Mouse (Mus musculus): Measurements from ENCODE around the gene Smim27. TPM values are rescaled to one million over a fixed set of nuclear protein-coding genes. Genes with fewer than 3 reads are reported as not detected.

The Smim27 gene
- polyA plus RNA-seq, 1 experiment from 2014 or later, result 21.6 TPM

DNA sequence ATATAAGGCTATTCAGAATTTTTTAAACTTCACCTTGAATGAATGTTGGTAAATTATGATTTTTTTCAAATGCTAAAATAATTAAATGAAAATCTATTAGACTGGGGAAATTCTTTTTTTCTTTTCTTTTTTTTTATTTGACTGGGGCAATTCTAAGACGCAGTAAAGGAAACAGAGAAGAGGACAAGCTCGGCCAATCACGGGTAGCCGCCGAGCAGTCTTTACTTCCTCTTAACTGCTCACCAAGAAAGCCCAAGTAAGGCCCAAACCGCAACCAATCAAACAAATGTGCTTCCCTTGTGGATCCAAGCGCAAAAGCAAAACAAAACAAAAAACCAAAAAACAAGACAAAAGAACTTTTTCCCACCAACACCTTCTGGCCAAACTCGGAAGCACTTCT is 25.3 kb upstream of the Smim27 start:
- no peaks in the 10 kb centered on the region for H3K27me3 ChIP-seq (ENCODE audit: control insufficient read depth, insufficient read depth, low read length)
- no peaks in the 10 kb centered on the region for H3K36me3 ChIP-seq (ENCODE audit: control insufficient read depth, insufficient read depth, low read length)
- H3K9ac ChIP-seq (ENCODE audit: low read length), result no peak overlapping the region
- H3K9me3 ChIP-seq (ENCODE audit: control insufficient read depth, low read length), result no peaks in the 10 kb centered on the region
- ATAC-seq (ENCODE audit: insufficient read depth, low FRiP score, low TSS enrichment), result no peak
- H3K27ac ChIP-seq (ENCODE audit: low read depth, low read length), result no peak overlapping the region
- no peak overlapping the region for H3K4me2 ChIP-seq (ENCODE audit: low read depth)
- 84% methylated on average over 8 of the region's 8 CpGs for WGBS
- H3K4me3 ChIP-seq (ENCODE audit: low read depth, low read length), result no peak overlapping the region
- DNase-seq (ENCODE audit: low spot score), result no peak
- no peaks in the 10 kb centered on the region for H3K4me1 ChIP-seq (ENCODE audit: control insufficient read depth, insufficient read depth, low read length)

DNA sequence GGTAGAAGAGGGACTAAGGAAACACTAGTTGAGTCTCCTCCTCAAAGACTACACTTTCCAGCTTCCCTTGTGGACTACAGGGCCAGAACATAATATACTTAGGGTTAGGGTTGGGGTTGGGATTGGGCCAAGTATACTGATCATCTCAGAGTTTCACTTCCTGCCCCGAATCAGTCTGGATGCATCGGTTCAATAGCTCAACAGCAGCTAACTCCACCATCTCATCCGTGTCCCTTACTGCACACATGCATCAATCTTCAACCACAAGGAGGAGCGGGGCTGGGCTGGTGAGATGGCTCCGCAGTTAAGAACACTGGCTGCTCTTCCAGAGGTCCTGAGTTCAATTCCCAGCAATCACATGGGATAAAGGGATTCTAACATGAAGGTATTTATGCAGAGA is 18.4 kb upstream of the Smim27 start:
- H3K27me3 ChIP-seq (ENCODE audit: control insufficient read depth, insufficient read depth, low read length), result no peaks in the 10 kb centered on the region
- no peak overlapping the region for H3K27ac ChIP-seq (ENCODE audit: low read depth, low read length)
- WGBS, result 96% methylated on average over 5 of the region's 5 CpGs
- H3K4me3 ChIP-seq (ENCODE audit: low read depth, low read length), result no peak overlapping the region
- DNase-seq (ENCODE audit: low spot score) (no peak), ATAC-seq (ENCODE audit: insufficient read depth, low FRiP score, low TSS enrichment) (no peak)
- no peaks in the 10 kb centered on the region for H3K9me3 ChIP-seq (ENCODE audit: control insufficient read depth, low read length)
- H3K4me1 ChIP-seq (ENCODE audit: control insufficient read depth, insufficient read depth, low read length), result no peaks in the 10 kb centered on the region
- no peak overlapping the region for H3K9ac ChIP-seq (ENCODE audit: low read length)
- no peaks in the 10 kb centered on the region for H3K36me3 ChIP-seq (ENCODE audit: control insufficient read depth, insufficient read depth, low read length)
- H3K4me2 ChIP-seq (ENCODE audit: low read depth), result no peak overlapping the region

DNA sequence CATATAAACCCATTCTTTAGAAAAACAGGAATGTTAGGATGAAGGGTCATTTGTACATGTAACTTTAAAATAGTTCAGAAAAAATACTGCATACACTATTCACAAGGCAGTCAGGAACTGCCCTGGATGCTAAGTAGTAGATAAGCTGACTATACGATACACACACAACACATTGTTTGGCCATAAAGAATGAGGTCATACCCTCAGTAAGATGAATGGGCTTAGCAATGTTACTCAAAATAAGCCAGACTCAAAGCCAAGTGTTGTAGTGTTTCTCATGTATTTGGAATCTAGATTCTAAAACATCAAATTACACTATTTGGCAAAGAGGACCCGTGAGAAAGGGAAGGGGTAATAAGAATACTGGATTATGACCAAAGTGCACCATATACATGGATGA is 15.6 kb upstream of the Smim27 start:
- no peak overlapping the region for H3K9ac ChIP-seq (ENCODE audit: low read length)
- H3K27me3 ChIP-seq (ENCODE audit: control insufficient read depth, insufficient read depth, low read length), result no peaks in the 10 kb centered on the region
- no peak overlapping the region for H3K4me2 ChIP-seq (ENCODE audit: low read depth)
- no peaks in the 10 kb centered on the region for H3K9me3 ChIP-seq (ENCODE audit: control insufficient read depth, low read length)
- H3K4me3 ChIP-seq (ENCODE audit: low read depth, low read length), result no peak overlapping the region
- ATAC-seq (ENCODE audit: insufficient read depth, low FRiP score, low TSS enrichment) (no peak), DNase-seq (ENCODE audit: low spot score) (no peak)
- 88% methylated on average over 2 of the region's 2 CpGs for WGBS
- H3K36me3 ChIP-seq (ENCODE audit: control insufficient read depth, insufficient read depth, low read length), result no peaks in the 10 kb centered on the region
- H3K27ac ChIP-seq (ENCODE audit: low read depth, low read length), result no peak overlapping the region
- H3K4me1 ChIP-seq (ENCODE audit: control insufficient read depth, insufficient read depth, low read length), result no peaks in the 10 kb centered on the region

DNA sequence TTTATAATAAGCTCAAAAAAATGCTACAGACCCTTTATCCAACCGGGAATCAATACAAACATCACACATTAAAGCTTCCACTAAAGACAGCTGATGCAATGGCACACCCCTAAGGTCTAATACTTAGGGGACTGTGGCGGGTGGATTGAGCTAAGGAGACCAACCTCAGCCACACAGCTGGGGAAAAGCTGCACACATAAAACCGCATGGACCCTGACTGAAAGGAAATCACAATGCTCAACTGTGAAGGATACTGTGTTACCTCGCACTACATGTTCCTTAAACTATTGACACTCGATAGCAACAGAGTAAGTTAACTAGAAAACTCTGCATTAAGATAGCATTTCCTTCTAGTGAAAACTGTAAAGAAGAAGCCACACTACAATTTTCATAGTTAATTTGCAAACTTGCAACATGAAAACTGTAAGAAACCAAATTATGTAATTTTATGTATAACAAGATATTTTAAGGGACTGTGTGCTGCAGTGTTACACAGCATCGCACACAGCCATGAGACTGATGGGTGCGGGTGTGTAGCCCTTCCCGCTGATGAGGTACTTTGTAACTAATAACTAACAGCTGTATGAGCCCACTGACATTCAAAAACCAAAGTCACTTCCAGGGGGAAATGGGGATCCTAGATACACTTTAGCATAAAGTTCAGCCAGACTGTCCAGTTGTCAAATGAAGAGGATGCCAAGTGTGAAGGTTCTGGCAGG is 14.8 kb upstream of the Smim27 start:
- DNase-seq (ENCODE audit: low spot score), result no peak
- ATAC-seq (ENCODE audit: insufficient read depth, low FRiP score, low TSS enrichment), result no peak
- Histone ChIP-seq H3K4me2 (ENCODE audit: low read depth) (no peak overlapping the region), H3K27ac (ENCODE audit: low read depth, low read length) (no peak overlapping the region), H3K9ac (ENCODE audit: low read length) (no peak overlapping the region), H3K9me3 (ENCODE audit: control insufficient read depth, low read length) (no peaks in the 10 kb centered on the region), H3K27me3 (ENCODE audit: control insufficient read depth, insufficient read depth, low read length) (no peaks in the 10 kb centered on the region), H3K4me3 (ENCODE audit: low read depth, low read length) (no peak overlapping the region), H3K4me1 (ENCODE audit: control insufficient read depth, insufficient read depth, low read length) (no peaks in the 10 kb centered on the region), H3K36me3 (ENCODE audit: control insufficient read depth, insufficient read depth, low read length) (peaks cover 2% of the 10 kb centered on the region; the same call in 1 of the 2 replicates)
- WGBS, result 86% methylated on average over 8 of the region's 8 CpGs

DNA sequence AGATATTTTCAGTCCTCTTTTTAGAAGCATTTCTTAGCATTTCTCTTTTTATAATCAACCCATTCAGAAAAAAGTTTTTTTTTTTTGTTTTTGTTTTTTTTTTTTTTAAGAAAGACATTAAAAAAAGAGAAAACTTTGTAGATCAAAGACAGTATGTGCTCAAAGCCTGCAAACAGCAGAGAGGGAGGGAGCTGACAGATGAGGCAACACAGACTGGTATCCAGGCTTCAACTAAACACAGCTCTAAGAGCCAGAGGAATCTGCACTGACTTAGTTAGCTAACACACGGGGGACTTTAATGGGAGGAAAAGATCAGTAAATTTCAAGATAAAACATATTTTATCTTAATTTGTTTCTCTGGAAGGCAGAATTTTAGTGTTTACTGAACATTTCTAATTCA is 5.1 kb upstream of the Smim27 start:
- H3K9ac ChIP-seq (ENCODE audit: low read length), result no peak overlapping the region
- H3K27ac ChIP-seq (ENCODE audit: low read depth, low read length), result no peak overlapping the region
- no peaks in the 10 kb centered on the region for H3K9me3 ChIP-seq (ENCODE audit: control insufficient read depth, low read length)
- no peak for DNase-seq (ENCODE audit: low spot score)
- no peaks in the 10 kb centered on the region for H3K27me3 ChIP-seq (ENCODE audit: control insufficient read depth, insufficient read depth, low read length)
- peaks cover 21% of the 10 kb centered on the region for H3K36me3 ChIP-seq (ENCODE audit: control insufficient read depth, insufficient read depth, low read length)
- H3K4me1 ChIP-seq (ENCODE audit: control insufficient read depth, insufficient read depth, low read length), result peaks cover 6% of the 10 kb centered on the region; the same call in 1 of the 2 replicates
- H3K4me3 ChIP-seq (ENCODE audit: low read depth, low read length), result no peak overlapping the region
- 85% methylated on average over 1 of the region's 1 CpGs for WGBS
- no peak overlapping the region for H3K4me2 ChIP-seq (ENCODE audit: low read depth)
- ATAC-seq (ENCODE audit: insufficient read depth, low FRiP score, low TSS enrichment), result no peak

DNA sequence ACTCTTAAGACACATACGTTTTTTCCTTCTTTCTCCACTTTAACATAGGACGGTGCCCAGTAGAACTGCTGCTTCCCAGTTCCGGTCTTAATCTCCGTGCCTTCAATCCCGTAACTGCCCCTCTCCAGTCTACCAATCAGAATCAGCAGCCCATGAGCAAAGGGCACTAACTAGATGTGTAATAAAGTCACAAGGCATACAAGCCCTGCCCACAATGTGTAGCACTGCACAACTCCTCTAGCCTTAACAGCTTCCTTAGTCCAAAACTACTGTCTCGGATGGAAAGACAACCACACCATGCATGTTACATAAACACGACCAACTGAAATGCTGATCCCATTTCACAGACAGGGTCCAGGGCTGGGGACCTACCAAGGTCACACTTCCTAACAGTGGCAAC is 1.7 kb upstream of the Smim27 start:
- Histone ChIP-seq H3K27me3 (ENCODE audit: control insufficient read depth, insufficient read depth, low read length) (no peaks in the 10 kb centered on the region), H3K4me1 (ENCODE audit: control insufficient read depth, insufficient read depth, low read length) (peaks cover 6% of the 10 kb centered on the region; the same call in 1 of the 2 replicates), H3K9me3 (ENCODE audit: control insufficient read depth, low read length) (no peaks in the 10 kb centered on the region), H3K4me2 (ENCODE audit: low read depth) (peak overlapping the region; percentile 83), H3K9ac (ENCODE audit: low read length) (peak overlapping the region; percentile 85), H3K36me3 (ENCODE audit: control insufficient read depth, insufficient read depth, low read length) (no peaks in the 10 kb centered on the region), H3K4me3 (ENCODE audit: low read depth, low read length) (peak overlapping the region; percentile 85), H3K27ac (ENCODE audit: low read depth, low read length) (peak overlapping the region; percentile 73; the same call in 1 of the 2 replicates)
- DNase-seq (ENCODE audit: low spot score) (no peak), ATAC-seq (ENCODE audit: insufficient read depth, low FRiP score, low TSS enrichment) (no peak)
- WGBS, result 70% methylated on average over 7 of the region's 7 CpGs

DNA sequence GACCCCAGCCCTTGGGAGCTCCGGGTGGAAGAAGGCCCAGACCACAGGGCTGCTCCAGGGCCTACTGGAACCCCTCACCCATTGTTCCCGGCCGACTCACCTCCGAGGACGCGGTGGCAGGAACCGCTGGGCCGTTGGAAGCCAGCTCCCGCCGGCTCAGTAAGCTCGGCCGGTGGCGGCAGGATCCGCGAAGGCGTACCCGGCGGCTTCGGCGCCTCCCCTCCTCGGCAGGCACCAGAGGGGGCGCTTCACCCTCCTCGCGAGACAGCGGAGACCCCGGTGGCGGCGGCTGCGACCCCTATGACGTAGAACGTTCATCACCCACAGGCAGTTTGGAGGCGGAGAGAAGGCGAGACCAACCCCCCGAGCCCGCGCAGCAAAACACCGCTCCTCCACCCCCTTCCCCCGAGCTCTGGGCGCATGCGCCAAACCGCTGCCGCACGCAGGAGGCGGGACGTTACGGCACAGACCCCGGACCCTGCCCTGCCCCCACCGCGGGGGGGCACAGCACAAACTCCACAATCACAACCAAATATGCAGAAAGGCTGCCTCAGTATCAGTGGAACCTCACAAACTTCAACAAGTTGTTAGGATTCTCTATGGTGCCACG is 1.1 kb upstream of the Smim27 start:
- H3K27me3 ChIP-seq (ENCODE audit: control insufficient read depth, insufficient read depth, low read length), result no peaks in the 10 kb centered on the region
- peak overlapping the region; percentile 83 for H3K4me2 ChIP-seq (ENCODE audit: low read depth)
- ATAC-seq (ENCODE audit: insufficient read depth, low FRiP score, low TSS enrichment) (peak; percentile 77), DNase-seq (ENCODE audit: low spot score) (peak; percentile 96)
- no peaks in the 10 kb centered on the region for H3K36me3 ChIP-seq (ENCODE audit: control insufficient read depth, insufficient read depth, low read length)
- H3K9ac ChIP-seq (ENCODE audit: low read length), result peak overlapping the region; percentile 85
- H3K4me3 ChIP-seq (ENCODE audit: low read depth, low read length), result peak overlapping the region; percentile 85
- 0% methylated on average over 42 of the region's 50 CpGs for WGBS
- peak overlapping the region; percentile 89 for H3K27ac ChIP-seq (ENCODE audit: low read depth, low read length)
- H3K9me3 ChIP-seq (ENCODE audit: control insufficient read depth, low read length), result no peaks in the 10 kb centered on the region
- H3K4me1 ChIP-seq (ENCODE audit: control insufficient read depth, insufficient read depth, low read length), result peaks cover 6% of the 10 kb centered on the region; the same call in 1 of the 2 replicates

DNA sequence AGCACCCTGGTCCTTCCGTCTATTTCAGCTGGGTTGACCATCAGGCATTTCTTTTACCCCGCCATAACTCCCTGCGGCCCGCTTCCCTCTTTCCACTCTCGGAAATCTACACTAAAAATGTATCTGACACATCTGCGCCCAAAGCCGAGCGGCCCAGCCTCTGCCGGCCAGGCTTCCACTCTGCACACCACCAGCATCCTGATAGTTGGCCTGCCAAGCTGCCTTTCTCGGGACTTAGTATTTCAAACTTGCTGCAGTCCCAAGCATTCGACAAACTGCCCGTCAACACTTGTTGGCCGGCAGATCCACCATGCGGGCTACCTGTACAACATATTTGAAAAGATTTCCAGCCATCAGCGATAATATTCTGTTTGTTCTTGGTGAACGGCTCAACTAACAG is 544 bp upstream of the Smim27 start:
- Histone ChIP-seq H3K4me3 (ENCODE audit: low read depth, low read length) (peak overlapping the region; percentile 85), H3K27ac (ENCODE audit: low read depth, low read length) (peak overlapping the region; percentile 89), H3K9ac (ENCODE audit: low read length) (peak overlapping the region; percentile 85), H3K4me2 (ENCODE audit: low read depth) (peak overlapping the region; percentile 83), H3K27me3 (ENCODE audit: control insufficient read depth, insufficient read depth, low read length) (no peaks in the 10 kb centered on the region), H3K36me3 (ENCODE audit: control insufficient read depth, insufficient read depth, low read length) (no peaks in the 10 kb centered on the region), H3K4me1 (ENCODE audit: control insufficient read depth, insufficient read depth, low read length) (peaks cover 6% of the 10 kb centered on the region; the same call in 1 of the 2 replicates), H3K9me3 (ENCODE audit: control insufficient read depth, low read length) (no peaks in the 10 kb centered on the region)
- DNase-seq (ENCODE audit: low spot score) (no peak), ATAC-seq (ENCODE audit: insufficient read depth, low FRiP score, low TSS enrichment) (no peak; the same call in 1 of the 2 replicates)
- WGBS, result under 1% methylated on average over 16 of the region's 16 CpGs

DNA sequence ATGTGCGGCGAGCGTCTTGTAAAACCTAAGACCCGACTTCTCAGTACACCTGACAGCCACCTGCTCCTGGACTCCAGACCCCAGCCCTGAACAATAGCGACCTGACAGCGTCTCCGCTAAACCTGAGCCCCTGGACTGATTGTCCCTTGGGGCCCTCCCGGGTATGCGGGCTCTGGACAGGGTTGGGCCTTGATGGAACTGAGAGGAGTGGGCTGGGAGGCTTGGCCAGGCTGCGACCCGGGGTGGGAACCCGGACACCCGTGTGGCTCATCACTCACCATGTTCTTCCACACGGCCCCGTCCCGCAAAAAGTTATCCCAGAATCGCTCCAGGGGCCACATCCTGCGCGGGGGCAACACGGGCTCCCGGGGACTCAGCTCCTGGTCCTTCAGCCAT is 9.5 kb downstream of the Smim27 start:
- DNase-seq (ENCODE audit: low spot score) (no peak), ATAC-seq (ENCODE audit: insufficient read depth, low FRiP score, low TSS enrichment) (peak; percentile 72)
- WGBS, result 1% methylated on average over 21 of the region's 21 CpGs
- Histone ChIP-seq H3K36me3 (ENCODE audit: control insufficient read depth, insufficient read depth, low read length) (peaks cover 3% of the 10 kb centered on the region; the same call in 1 of the 2 replicates), H3K4me3 (ENCODE audit: low read depth, low read length) (peak overlapping the region; percentile 95), H3K4me1 (ENCODE audit: control insufficient read depth, insufficient read depth, low read length) (peaks cover 4% of the 10 kb centered on the region; the same call in 1 of the 2 replicates), H3K9me3 (ENCODE audit: control insufficient read depth, low read length) (no peaks in the 10 kb centered on the region), H3K4me2 (ENCODE audit: low read depth) (peak overlapping the region; percentile 69), H3K27ac (ENCODE audit: low read depth, low read length) (no peak overlapping the region), H3K9ac (ENCODE audit: low read length) (peak overlapping the region; percentile 82), H3K27me3 (ENCODE audit: control insufficient read depth, insufficient read depth, low read length) (no peaks in the 10 kb centered on the region)
